Mouse (Mus musculus) thymus, adult 2 months (tissue): ENCODE results near the gene Lrriq4.

Source experiments
- CTCF ChIP-seq: fragments of 200-500 bp; IDR thresholded peaks from 2 replicates; pipeline ENCODE4 v1.5.1; 2012; ENCODE audit warnings: mild to moderate bottlenecking, control low read depth, low read length, moderate library complexity, borderline replicate concordance; ENCODE audit not compliant: control insufficient read depth, poor library complexity, insufficient read depth; ENCODE audit errors: extremely low read depth
- POLR2A ChIP-seq: fragments of 200-500 bp; IDR thresholded peaks from 2 replicates; pipeline ENCODE4 v1.6.1; 2012; ENCODE audit warnings: mild to moderate bottlenecking, low read length, control low read depth, moderate library complexity; ENCODE audit not compliant: control insufficient read depth, poor library complexity, insufficient read depth; ENCODE audit errors: extremely low read depth

- no peak for TF ChIP-seq POLR2A
- no peak for TF ChIP-seq CTCF
Measured at GRCm38 (mm10) chr3:30646761-30647160, 2.5 kb downstream of the Lrriq4 start.
